Mouse (Mus musculus) bone marrow macrophage, adult 2 months (primary cell): ENCODE measurements around the gene Tex14.

ENCODE experiments used
- CTCF ChIP-seq: IDR thresholded peaks from 2 replicates; pipeline ENCODE4 v1.5.1; 2012; ENCODE audit warnings: low read depth, mild to moderate bottlenecking, low read length, moderate library complexity
- POLR2A ChIP-seq: IDR thresholded peaks from 2 replicates; pipeline ENCODE4 v1.6.1; 2012; ENCODE audit warnings: mild to moderate bottlenecking, low read depth, low read length, borderline replicate concordance

DNA sequence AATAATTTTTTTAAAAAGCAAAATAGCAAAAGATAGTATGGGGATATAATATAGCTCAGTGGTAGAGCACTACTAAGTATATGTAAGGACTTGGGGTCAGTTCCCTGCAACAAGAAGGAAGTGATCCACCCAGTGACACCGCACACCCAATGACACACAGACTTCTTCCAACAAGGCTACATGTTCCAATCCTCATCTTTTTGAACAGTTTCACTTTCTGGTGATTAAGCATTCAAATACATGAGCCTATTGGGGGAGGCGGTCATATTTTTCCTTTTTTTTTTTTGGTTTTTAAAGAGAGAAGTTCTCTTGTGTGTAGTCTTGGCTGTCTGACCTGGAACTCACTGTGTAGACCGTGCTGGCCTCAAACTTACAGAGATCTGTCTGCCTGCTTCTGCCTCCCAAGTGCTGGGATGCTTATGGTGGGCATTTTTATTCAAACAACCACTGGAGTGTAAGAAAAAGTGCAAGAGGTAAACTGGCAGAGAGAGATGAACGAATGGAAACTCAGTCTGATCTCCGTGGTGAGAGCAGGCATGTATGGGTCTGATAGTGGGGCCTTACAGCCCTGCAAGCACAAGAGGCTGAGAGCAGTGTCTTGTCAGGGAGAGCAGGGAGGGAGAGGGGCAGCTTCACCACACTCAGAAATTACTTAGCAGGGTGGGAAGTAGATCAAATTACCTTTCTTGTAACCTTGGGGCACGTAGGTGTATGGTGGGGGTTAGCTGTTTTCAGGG is 28.2 kb downstream of the Tex14 start:
- TF ChIP-seq POLR2A = no peak
- TF ChIP-seq CTCF = no peak
